Mouse (Mus musculus) G1E-ER4 (cell line): ENCODE measurements around the gene Serpinb7. TPM values are rescaled to one million over a fixed set of nuclear protein-coding genes. Genes with fewer than 3 reads are reported as not detected.

Experiments
- GATA1 ChIP-seq: IDR thresholded peaks from one replicate; pipeline ENCODE4 v1.8.0; 2012; ENCODE audit warnings: low read length, inconsistent platforms
- polyA plus RNA-seq: library from polyadenylated mRNA; stranded (reverse); fragments of >175 nt; gene quantifications from 2 replicates; pipeline ENCODE4 v1.2.3, GENCODE M21; 2012

The Serpinb7 gene
- polyA plus RNA-seq = not detected in 2 replicates

DNA sequence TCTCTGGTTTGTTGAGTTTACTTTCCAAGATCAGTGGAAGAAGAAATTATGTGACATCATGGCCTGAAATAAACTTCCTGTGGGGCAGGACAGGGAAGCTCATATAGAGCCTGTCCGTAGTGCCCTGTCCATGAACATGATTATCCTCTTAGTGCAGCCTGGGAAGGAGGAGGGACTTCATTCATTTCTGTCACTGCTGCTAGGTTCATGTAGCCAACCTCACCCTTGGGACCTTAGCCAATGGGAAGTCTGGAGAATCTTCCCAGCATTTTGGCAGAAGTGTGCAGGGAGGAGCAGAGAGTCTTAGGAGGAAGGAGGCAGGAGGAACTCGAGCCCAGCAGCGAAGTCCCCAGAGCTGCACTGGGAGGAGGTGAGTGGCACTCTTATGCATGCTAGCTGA is at the start of gene Serpinb7:
TSS of gene Serpinb7 (plus strand) at position 301 of the 400 bp plus-strand sequence.
- TF ChIP-seq GATA1 = no peak

DNA sequence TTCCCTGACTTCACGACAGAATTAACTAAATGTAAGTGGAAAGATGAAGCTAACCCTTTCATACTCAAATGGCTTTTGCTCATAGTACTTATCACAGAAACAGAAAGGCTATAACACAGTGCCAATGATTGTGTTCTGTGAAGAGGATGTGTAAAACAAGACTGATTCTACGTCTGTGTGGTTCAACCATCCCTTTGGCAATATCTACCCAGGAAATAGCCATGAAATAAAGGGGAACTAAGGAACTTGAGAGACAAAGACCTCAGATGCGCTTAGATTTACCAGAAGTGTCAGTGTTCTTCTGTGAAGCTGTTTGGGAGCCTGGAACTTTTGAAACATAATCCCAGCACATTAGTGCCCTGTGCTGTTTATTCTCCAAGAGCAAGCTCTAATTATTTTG is 49.1 kb upstream of the Serpinb7 start:
- TF ChIP-seq GATA1 = no peak

DNA sequence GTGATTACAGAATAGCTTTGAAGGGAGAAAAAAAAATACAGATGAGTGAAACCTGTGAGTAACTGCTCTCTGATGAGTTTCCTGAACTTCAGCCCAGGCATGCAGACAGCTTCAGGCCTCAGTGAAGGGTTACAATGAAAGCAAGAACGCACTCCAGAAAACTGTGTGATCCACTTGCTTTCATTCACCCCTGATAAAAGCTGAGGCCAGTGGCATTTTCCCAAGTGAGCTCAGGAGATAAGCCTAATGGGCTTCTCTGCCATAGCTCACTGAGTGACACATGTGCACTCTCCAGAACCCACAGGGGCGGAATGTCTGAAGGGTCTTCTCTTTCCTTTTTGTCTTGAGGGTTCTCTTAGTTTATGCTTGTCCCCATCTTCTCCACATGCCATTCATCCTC is 48.3 kb upstream of the Serpinb7 start:
- no peak for TF ChIP-seq GATA1

DNA sequence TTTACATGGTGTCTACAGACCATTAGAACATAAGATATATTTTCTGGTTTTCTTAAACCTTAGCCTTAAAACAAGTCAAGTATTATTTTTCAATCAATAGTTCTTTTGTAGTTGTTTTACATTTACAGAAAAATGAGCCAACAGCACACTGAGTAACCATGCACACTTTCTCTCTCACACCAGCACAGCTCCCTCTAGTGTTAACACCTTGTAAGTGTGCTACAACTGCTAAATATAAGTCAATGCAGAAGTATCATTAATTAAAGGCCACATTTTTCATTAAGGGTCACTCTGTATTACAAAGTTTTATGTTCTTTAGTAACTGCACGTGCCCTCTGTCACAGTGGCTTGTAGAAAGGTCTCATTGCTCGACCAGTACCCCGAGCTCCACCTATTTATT is 46.4 kb upstream of the Serpinb7 start:
- no peak for TF ChIP-seq GATA1

DNA sequence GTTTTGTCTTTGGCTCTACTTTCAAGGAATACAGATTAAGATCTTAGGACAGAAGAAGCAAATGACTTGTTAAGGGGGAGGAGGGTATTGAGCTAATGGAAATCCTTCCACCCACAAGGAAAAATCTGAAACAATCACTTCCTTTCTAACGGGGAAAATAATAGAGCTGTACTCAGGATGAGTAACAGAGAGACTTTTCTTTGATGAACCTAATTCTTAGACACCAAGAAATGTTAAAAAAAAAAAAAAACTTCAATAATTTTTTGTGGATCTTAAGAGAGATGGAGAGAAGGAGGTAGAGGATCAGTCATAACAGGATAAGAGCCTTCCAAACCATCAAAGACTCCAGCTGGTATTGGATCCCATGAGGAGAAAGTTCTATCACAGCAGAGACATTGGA is 38.6 kb upstream of the Serpinb7 start, which contains the start of gene Serpinb11:
TSS of gene Serpinb11 (plus strand) at position 301 of the 400 bp plus-strand sequence.
- no peak for TF ChIP-seq GATA1

DNA sequence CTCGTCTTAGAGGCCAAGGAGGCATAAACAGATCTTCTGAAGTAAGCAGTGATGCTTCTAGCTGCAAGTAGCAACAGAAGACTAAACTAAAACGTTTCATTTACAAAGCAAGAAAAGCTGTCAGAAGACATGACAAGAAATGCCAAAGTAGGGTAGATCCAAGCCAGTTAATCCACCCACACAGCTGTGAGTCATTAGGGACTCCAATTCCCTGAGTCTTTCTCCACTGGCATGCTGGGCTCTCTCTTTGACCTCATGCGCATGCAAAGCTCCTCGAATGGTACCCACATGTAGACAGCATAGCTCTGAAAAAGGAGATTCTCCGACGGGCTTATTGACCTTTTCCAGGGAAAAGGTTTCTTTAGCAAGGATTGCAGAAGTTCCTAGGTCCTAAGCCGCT is 33.5 kb upstream of the Serpinb7 start:
- TF ChIP-seq GATA1 = no peak

DNA sequence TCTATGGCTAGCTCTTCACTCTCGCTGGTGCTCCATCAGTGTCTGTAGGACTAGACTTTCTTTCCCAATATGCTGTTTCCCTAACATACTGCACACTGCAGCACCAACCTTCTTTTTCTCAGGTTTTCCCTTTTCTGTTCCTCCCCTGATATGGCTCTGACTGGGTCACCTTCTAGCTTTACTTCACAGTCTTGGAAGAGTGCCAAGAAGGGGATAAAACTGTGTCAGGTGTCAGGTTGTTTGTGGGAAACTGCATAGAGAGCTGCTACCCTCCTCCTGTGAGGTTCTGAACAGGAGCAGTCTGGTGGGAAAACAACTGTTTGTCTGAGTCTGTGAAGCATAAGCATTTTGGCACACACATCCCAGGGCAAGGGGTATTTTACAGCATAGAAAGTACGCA is 30.5 kb upstream of the Serpinb7 start:
- no peak for TF ChIP-seq GATA1

DNA sequence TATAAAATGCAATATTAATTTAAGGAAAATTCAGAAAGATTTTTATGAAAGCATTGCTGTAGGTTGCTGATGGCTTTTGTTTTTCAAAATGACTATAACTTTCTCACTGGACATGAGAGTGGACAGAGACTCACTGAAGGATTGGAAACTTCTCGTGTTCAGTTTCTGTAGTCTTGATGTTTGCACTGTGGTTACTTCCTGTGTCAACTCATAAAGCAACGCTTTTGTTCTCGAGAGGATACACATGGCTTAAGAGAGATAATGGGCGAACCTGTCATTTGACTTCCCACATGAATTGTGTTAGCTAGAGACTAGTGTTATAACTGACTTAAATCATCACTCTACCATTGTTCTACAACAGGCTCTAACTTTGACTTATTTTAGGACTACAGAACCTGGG is 22.5 kb upstream of the Serpinb7 start:
- TF ChIP-seq GATA1 = no peak

DNA sequence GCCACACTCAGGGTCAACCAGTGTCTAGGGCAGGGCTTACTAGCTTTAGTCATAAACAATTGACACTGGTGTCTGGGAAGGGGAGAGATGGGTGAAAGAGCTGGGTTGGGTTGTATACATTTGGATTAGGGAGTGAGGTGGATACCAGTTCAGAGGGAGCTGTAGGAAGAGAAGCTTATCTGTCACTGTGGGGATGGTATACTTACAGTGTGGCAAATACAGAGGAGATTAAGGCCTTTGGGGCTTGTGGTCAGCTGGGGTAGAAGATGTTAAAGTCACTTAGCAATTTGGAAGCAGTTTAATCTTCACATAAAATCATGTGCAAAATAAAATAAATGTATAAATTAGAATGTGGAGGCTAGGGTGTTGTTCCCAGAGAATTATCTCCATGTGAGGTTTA is 21.1 kb upstream of the Serpinb7 start:
- TF ChIP-seq GATA1 = no peak

DNA sequence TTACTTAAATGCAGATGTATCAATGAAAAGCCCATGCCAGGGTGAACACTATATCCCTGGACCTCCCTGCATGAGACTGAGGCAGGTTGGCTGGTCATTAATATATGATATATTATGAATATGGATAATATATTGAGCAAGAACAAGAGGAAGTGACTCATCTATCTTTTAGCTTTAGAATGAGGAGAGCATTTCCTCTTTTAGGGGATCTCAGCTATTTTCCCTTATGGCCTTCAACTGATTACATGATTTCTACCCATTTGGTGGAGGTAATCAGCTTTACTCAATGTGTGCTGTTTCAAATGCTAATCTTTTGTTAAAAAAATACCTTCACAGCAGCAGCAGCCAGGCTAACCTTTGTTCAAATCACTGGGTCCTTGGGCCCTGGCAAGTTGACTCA is 18.0 kb upstream of the Serpinb7 start:
- no peak for TF ChIP-seq GATA1

DNA sequence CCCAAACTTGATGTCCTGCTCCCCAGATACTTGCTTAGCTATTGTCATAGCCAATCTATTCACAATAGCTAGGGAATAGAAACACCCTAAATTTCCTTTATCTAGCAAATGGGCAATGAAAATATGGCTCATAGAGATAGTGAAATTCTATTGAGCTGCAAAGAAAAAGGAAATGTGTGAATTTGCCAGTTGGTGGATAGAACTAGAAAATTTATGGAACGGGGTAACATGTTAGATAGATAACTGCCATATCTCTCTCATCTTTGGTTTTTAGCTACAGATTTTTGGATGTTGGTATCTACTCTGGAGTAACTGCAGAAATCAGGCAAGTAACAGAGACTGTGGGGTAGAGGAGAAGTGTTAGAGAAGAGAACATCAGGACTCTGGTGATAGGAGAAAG is 17.1 kb upstream of the Serpinb7 start:
- no peak for TF ChIP-seq GATA1

DNA sequence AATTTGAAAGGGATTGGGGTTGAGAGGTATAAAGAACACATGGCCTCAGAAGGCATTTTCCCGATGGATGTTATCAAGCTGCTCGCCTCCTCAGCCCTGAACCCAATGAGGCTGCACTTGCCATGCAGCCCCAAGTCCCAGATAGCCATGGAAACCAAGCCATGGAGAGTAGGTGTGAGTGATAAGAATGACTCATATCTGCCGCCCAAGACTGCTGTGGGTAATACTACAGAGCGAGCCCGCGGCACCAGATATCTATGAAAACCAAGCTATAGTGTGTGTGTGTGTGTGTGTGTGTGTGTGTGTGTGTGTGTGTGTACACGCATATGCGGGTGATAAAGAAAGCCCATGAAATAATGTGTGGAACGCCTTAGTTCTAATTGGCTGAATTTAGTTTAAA is 14.9 kb upstream of the Serpinb7 start:
- TF ChIP-seq GATA1 = no peak

DNA sequence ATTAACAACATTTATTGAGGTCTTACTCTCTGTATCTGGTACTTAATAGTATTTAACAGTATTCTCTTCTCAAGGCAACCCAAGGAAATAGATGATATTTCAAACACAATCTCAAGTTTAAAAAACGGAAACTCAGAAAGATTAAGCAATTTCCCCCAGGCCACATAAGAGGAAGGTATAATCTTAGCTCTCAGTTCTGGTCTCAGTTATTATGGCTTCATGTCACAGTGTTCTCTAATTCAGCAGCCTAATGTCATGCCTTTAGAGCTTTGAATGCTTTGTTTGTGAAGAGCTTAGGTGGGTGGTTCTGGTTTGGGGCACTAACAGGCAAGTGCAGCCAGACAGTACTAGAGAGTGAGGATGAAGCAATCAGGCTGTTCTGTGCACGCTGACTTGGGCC is 9.7 kb upstream of the Serpinb7 start:
- TF ChIP-seq GATA1 = no peak

DNA sequence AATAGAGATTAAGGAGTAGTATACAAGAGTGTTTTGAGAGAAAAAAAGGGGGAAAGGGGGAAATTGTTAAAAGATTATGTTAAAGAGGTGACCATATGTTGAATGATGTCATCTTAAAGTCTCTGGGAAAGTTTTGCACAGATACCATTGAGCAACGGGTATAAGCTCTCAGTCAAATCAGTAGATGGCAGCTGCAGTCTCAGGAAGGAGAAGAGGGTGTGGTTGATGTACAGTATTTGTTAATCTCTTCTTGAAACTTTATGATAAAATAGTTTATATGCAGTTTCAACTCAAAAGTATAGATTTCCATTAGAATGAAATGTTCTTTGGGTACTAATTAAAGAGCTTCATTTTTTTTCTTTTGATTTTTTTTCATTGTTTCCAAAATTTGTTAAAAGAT is 2.0 kb upstream of the Serpinb7 start:
- TF ChIP-seq GATA1 = no peak

DNA sequence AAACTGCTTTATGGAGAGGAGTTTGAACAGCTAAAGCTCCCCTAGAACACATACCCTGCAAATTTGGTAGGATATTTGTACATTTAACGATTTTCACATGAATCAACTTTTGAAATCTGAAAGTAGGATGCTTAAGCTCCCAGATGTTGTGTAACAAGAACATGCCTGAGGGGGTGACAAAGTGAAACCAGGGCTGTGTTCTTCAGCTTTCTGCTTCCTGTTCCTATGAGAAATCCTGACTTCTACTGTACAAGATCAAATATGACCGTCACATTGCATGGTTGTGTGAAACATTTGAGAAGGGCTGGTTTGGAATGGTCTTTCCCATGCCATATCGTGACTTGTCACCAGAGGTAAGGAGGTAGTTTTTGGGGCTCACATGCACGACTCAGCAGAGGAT is 2.6 kb downstream of the Serpinb7 start:
- no peak for TF ChIP-seq GATA1

DNA sequence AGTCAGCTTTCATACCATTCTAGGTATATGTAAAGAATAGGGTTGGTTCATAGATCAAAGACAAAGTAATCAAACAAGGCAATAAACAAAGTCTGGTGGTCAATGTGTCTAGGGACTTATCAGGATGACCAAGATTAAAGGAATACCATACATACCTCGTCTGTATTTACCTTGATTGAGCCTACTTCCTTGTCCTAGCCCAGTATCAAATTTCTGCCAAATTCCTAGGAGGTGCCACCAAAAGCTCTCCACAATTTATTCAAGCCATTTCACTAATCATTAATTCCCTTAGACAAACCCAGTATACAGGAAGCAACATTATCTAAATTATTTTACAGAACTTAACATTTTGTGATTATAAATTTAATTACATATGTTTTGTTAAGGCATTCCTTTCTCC is 15.2 kb downstream of the Serpinb7 start:
- TF ChIP-seq GATA1 = no peak

DNA sequence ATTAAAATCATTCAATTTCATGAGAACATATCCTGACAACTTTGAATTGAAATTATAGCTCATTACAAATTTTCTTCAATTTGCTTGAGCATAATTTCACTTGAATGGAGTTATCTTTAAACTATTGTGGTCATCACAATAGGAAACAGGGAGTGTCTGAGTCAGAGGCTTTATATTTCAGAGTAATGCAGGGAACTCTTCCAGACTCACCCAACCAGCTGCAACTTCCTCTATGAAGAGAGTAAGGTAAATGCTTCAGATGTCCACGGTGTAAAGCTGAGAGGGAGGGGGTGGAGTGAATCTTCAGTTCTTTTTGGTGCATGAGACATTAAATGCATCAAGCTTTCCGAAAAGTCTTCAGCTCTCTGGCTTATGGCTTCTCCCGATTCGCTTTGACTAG is 23.0 kb downstream of the Serpinb7 start:
- TF ChIP-seq GATA1 = no peak

DNA sequence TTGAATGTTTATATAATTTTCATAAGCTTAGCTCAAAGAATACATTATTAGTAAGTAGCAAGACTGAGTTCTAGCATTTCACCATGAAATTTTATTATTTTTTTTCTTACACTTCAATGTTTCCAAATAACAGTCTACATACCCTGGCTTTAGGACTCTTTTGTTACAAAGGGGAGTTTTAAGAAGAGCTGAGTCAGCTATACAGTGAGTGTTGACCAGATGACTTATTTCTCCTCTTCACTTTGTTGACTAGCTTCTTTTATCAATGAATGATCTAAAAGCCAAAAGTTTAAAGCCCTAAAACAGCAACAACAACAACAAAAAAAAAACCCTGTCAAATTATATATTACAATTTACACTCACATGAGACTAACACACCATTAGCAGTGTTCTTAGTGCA is 31.8 kb downstream of the Serpinb7 start:
- TF ChIP-seq GATA1 = no peak
